Mouse (Mus musculus) CH12.LX (cell line): ENCODE measurements around the gene Wdr59.

ENCODE experiments used
- BHLHE40 ChIP-seq: IDR thresholded peaks from 2 replicates; pipeline ENCODE4 v1.6.1; 2011; ENCODE audit warnings: mild to moderate bottlenecking, low read depth, low read length, improper control_type of control experiment
- CTCF ChIP-seq, 2 experiments: IDR thresholded peaks in 1 of 2; conservative IDR thresholded peaks in 1 of 2; 2 replicates each; pipeline ENCODE4 v1.5.1; 2011 to 2012; ENCODE audit warnings: low read depth in 2 of 2, low read length in 2 of 2, improper control_type of control experiment in 1 of 2, inconsistent platforms in 1 of 2, mild to moderate bottlenecking in 1 of 2, moderate library complexity in 1 of 2
- ELF1 ChIP-seq: IDR thresholded peaks from 2 replicates; pipeline ENCODE4 v1.6.1; 2014; ENCODE audit warnings: low read depth, mild to moderate bottlenecking, inconsistent platforms, low read length, improper control_type of control experiment
- EP300 ChIP-seq: IDR thresholded peaks from 2 replicates; pipeline ENCODE4 v1.6.1; 2011; ENCODE audit warnings: low read length, improper control_type of control experiment
- KAT2A ChIP-seq: IDR thresholded peaks from 2 replicates; pipeline ENCODE4 v1.6.1; 2012; ENCODE audit warnings: low read length, improper control_type of control experiment, inconsistent platforms; ENCODE audit not compliant: insufficient replicate concordance
- MAFK ChIP-seq: IDR thresholded peaks from 2 replicates; pipeline ENCODE4 v1.6.1; 2011; ENCODE audit warnings: low read length, improper control_type of control experiment; ENCODE audit not compliant: insufficient replicate concordance
- MAZ ChIP-seq: IDR thresholded peaks from 2 replicates; pipeline ENCODE4 v1.6.1; 2012; ENCODE audit warnings: low read depth, mild to moderate bottlenecking, inconsistent platforms, low read length, improper control_type of control experiment, moderate library complexity
- MXI1 ChIP-seq: IDR thresholded peaks from 2 replicates; pipeline ENCODE4 v1.6.1; 2011; ENCODE audit warnings: mild to moderate bottlenecking, low read depth, low read length, improper control_type of control experiment
- POLR2A ChIP-seq: IDR thresholded peaks from 2 replicates; pipeline ENCODE4 v1.6.1; 2011; ENCODE audit warnings: low read depth, mild to moderate bottlenecking, improper control_type of control experiment, low read length
- POLR2AphosphoS2 ChIP-seq: IDR thresholded peaks from 2 replicates; pipeline ENCODE4 v1.6.1; 2011; ENCODE audit warnings: low read depth, low read length, improper control_type of control experiment
- ZKSCAN1 ChIP-seq: IDR thresholded peaks from 2 replicates; pipeline ENCODE4 v1.6.1; 2012; ENCODE audit warnings: low read depth, inconsistent platforms, low read length, improper control_type of control experiment, borderline replicate concordance
- ZNF384 ChIP-seq: IDR thresholded peaks from 2 replicates; pipeline ENCODE4 v1.6.1; 2012; ENCODE audit warnings: low read depth, low read length, improper control_type of control experiment, inconsistent platforms

- no peak for TF ChIP-seq ELF1
- no peak for TF ChIP-seq EP300
- TF ChIP-seq KAT2A, result no peak
- no peak for TF ChIP-seq POLR2A
- TF ChIP-seq CTCF (conservative IDR thresholded peaks at IDR 0.05 in 1 of 2, IDR thresholded peaks at IDR 0.05 in 1 of 2; ENCODE audit: low read depth in 2 of 2, low read length in 2 of 2), result no peak
- no peak for TF ChIP-seq ZKSCAN1
- no peak for TF ChIP-seq ZNF384
- no peak for TF ChIP-seq BHLHE40
- no peak for TF ChIP-seq MAZ
- TF ChIP-seq MXI1, result no peak
- no peak for TF ChIP-seq MAFK
- TF ChIP-seq POLR2AphosphoS2, result no peak
Measured at GRCm38 (mm10) chr8:111566326-111566725, 44.4 kb upstream of the Wdr59 start.
